Mouse (Mus musculus) megakaryocyte, embryonic 14.5 days (primary cell): Measurements from ENCODE around the gene Mex3b.

Experiments
- FLI1 ChIP-seq: IDR thresholded peaks from 2 replicates; pipeline ENCODE4 v1.6.1; 2012; ENCODE audit warnings: low read length, inconsistent platforms, mixed read lengths
- GATA1 ChIP-seq: IDR thresholded peaks from 3 replicates; pipeline ENCODE4 v1.6.1; 2012; ENCODE audit warnings: mixed read lengths, low read length, inconsistent platforms, borderline replicate concordance

DNA sequence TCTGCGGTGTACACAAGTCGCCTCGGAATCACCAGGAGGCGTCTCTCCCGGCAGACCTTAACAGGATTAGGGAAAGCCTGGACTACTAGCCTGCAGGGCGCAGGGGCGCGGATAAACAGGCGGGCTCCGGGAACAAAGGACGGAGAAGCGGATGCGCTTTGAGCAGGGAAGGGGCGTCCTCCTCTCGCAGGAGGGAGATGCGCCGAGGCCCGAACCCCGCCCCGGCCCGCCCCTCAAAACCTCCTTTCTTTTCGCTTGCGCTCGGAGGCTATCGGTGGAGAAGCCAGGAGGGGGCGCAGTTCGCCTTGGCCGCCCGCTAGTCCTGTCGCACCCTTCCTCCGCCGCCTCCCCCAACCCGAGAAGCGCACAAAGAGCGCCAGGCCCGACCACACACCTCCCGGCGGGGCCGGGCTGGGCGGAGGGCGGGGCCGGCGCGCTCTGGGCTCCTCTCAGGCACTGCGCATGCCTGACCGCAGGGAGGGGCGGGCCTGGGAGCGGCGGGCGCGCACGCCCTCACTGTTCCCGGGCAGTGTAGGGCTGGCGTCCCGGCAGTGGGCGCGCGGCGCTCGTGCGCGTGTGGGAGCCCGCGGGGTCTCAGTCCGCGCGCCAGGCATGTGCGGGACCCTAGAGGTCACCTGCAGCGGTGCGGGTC, 1.2 kb upstream of the Mex3b start:
- TF ChIP-seq GATA1 (no peak), FLI1 (no peak)
